Mouse (Mus musculus): ENCODE results near the gene Ccdc12.

DNA sequence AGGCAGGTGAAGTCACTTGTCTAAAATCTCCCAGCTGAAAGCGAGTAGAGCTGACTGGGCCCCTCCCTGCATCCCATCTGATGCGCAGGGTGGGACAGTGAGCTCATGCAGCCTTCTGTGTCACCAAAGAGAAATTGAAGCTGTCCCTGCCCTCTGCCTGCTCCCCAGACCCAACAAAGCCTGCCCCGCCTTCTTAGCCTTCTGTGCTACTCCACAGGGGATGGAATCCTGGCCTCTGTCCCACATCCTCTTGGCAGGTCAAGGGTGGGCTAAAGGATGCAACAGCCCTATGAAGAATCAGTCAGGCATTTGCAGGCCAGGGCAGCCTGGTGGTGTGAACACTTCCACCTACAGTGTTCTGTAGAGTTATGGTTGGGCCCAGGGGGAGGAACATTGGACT lies 41.2 kb downstream of the Ccdc12 start:
- TF ChIP-seq CTCF (IDR thresholded peaks at IDR 0.05; ENCODE audit: insufficient read depth, low read length), result no peak
- TF ChIP-seq POLR2A (IDR thresholded peaks at IDR 0.05; ENCODE audit: borderline replicate concordance, extremely low read depth, low read depth, low read length), result no peak

Measured in lung, adult 2 months (tissue).